ENCODE assay signal across 24 mouse cellular contexts in genomic region chr1:184713716-184714115, GRCm38 (mm10). TPM values are rescaled to one million over a fixed set of nuclear protein-coding genes. Genes with fewer than 3 reads are reported as not detected.
DNase-seq lines count a peak whose midpoint lies in the region; ATAC-seq and TF ChIP-seq lines count a peak whose summit lies in the region.
"Had no signal": no experiment of that assay in that cellular context is flagged by ENCODE, and none has a peak within 500 bp of the region (broad histone marks: within the 10 kb centered on the region; RNA-seq: fewer than 3 reads in every experiment).

No protein-coding gene starts in this region.

- peaks cover 50% of the 10 kb centered on the region for H3K27me3 ChIP-seq in heart, embryonic 11.5 days (ENCODE audit: control insufficient read depth, insufficient read depth, low read length)
- H3K27me3 ChIP-seq in C2C12 (ENCODE audit: control insufficient read depth, insufficient read depth, insufficient read length) = no peaks in the 10 kb centered on the region
- H3K27me3 ChIP-seq in myocyte (ENCODE audit: control insufficient read depth, insufficient read depth, insufficient read length) = no peaks in the 10 kb centered on the region
- H3K27me3 ChIP-seq: CH12.LX had no signal

- no peak overlapping the region for H3K9ac ChIP-seq in heart, embryonic 11.5 days (ENCODE audit: low read depth, low read length)

- H3K36me3 ChIP-seq in heart, embryonic 11.5 days (ENCODE audit: control insufficient read depth, insufficient read depth, low read length) = no peaks in the 10 kb centered on the region
- H3K36me3 ChIP-seq in C2C12 (ENCODE audit: control insufficient read depth, insufficient read depth) (no peaks in the 10 kb centered on the region), myocyte (ENCODE audit: control insufficient read depth, insufficient read depth) (no peaks in the 10 kb centered on the region)
- H3K36me3 ChIP-seq: G1E had no signal

- no peak for TF ChIP-seq POLR2A in myocyte (IDR thresholded peaks at IDR 0.05; ENCODE audit: insufficient read length, low read depth)

- H3K27ac ChIP-seq in heart, embryonic 11.5 days (ENCODE audit: low read depth, low read length) = no peak overlapping the region

- TF ChIP-seq CTCF in C2C12 (IDR thresholded peaks at IDR 0.05; ENCODE audit: control insufficient read depth, insufficient read depth, insufficient read length) = no peak

- no peaks in the 10 kb centered on the region for H3K79me3 ChIP-seq in C2C12 (ENCODE audit: low read depth)

- H3K79me2 ChIP-seq in C2C12 (ENCODE audit: control insufficient read depth, insufficient read depth) = no peaks in the 10 kb centered on the region
- no peaks in the 10 kb centered on the region for H3K79me2 ChIP-seq in myocyte (ENCODE audit: control insufficient read depth, insufficient read depth)

- DNase-seq in heart, adult 11 months = peak; percentile 72
- DNase-seq in yolk sac, embryonic 10.5 days (ENCODE audit: low spot score) = peak; percentile 22
- DNase-seq in adrenal gland, adult (ENCODE audit: inconsistent age in 2 of 2, low spot score in 1 of 2) = no peak
- DNase-seq in cerebellum, adult 9-11 months = no peak
- no peak for DNase-seq in liver
- DNase-seq: adrenal gland, adult 2 months; adrenal gland, adult 8-10 months; adrenal gland, postnatal 10 days; adrenal gland, postnatal 14 days; adrenal gland, postnatal 25 days; adrenal gland, postnatal 36 days; B cell, adult 2 months; cerebellum, adult 11 months; cerebellum, adult 11-12 months; cerebellum, adult 18-20 months; cerebellum, adult 2 months had no signal

- H3K4me1 ChIP-seq in heart, embryonic 11.5 days (ENCODE audit: control insufficient read depth, insufficient read depth, low read length) = 0 out of 2 replicates have a peak, but pooled peaks cover 6% of the 10 kb centered on the region

- WGBS in heart, embryonic 11.5 days (ENCODE audit: insufficient replicate concordance) = 69% methylated on average over 5 of the region's 5 CpGs

- H3K4me3 ChIP-seq in heart, embryonic 11.5 days (ENCODE audit: low read depth, low read length) = no peak overlapping the region
- H3K4me3 ChIP-seq in C2C12 (ENCODE audit: insufficient read depth, poor library complexity, severe bottlenecking) = no peak overlapping the region
- H3K4me3 ChIP-seq in myocyte = no peak overlapping the region

- no peak overlapping the region for H3K4me2 ChIP-seq in heart, embryonic 11.5 days
- H3K4me2 ChIP-seq in myocyte (ENCODE audit: low read depth) = no peak overlapping the region

- H3K9me3 ChIP-seq in heart, embryonic 11.5 days (replicated peaks; ENCODE audit: control insufficient read depth, low read length) = no peaks in the 10 kb centered on the region
- H3K9me3 ChIP-seq: G1E had no signal

- ATAC-seq in heart, embryonic 11.5 days (replicated peaks; ENCODE audit: insufficient number of reproducible peaks, low FRiP score, low TSS enrichment) = no peak
- ATAC-seq: activated CD4-positive, CD25-positive, alpha-beta regulatory T cell, adult 4 months; CD4-positive, CD25-positive, alpha-beta regulatory T cell, adult 4 months; Patski had no signal

- H3ac ChIP-seq in C2C12 (ENCODE audit: control insufficient read depth, insufficient read length, low read depth) (no peak overlapping the region), myocyte (ENCODE audit: control insufficient read depth, insufficient read length) (no peak overlapping the region)

TF ChIP-seq in C2C12, 6 proteins besides CTCF, POLR2A, EP300 and RAD21:
- TF ChIP-seq MAX (IDR thresholded peaks at IDR 0.05) (no peak), MYOD1 (IDR thresholded peaks at IDR 0.05; ENCODE audit: control insufficient read depth, insufficient read length, low read depth) (peak; percentile 14)

TF ChIP-seq in myocyte, 11 proteins besides CTCF, POLR2A, EP300 and RAD21:
- TF ChIP-seq MYOD1 (IDR thresholded peaks at IDR 0.05; ENCODE audit: control insufficient read depth in 1 of 3, insufficient read length in 2 of 3, low read depth in 2 of 3) = peak in 2 of 3 experiments; percentile 14 to 61
- peak in 1 of 3 experiments; percentile 51 for TF ChIP-seq MYOG (IDR thresholded peaks at IDR 0.05; ENCODE audit: control insufficient read depth in 1 of 3, insufficient read depth in 1 of 3, insufficient read length in 2 of 3, low read depth in 2 of 3)
- no peak for TF ChIP-seq TCF12 (IDR thresholded peaks at IDR 0.05; ENCODE audit: insufficient read depth, poor library complexity, severe bottlenecking)

RNA-seq across cellular contexts. Expression of gene Hlx, which starts 18.7 kb away (rescaled TPM):
- polyA plus RNA-seq in heart, embryonic 11.5 days (2014; fragmentation: Nextera tagmentation; extraction: Ambion mirVana) = 5.0 and 7.0 TPM in 2 replicates
- polyA plus RNA-seq in C2C12 (2012; fragmentation: generic; extraction: Trizol) (34.7 TPM), myocyte (2012; fragmentation: generic; extraction: Trizol) (15.8 TPM)
- polyA plus RNA-seq: activated CD4-positive, CD25-positive, alpha-beta regulatory T cell, adult 4 months; CD4-positive, CD25-positive, alpha-beta regulatory T cell, adult 4 months had no signal

Comparison
In these comparisons a context has a peak if more than half of its experiments do, and no peak if none do; other contexts are left out.
1. DNase-seq: peak in heart, adult 11 months (single experiment) and yolk sac, embryonic 10.5 days (single experiment); none in adrenal gland, adult (0 of 2), cerebellum, adult 9-11 months (single experiment) and liver (single experiment).